Mouse (Mus musculus) liver, adult 2 months (tissue): ENCODE results near the gene Gm45233.

Experiments
- CTCF ChIP-seq: fragments of 200-500 bp; IDR thresholded peaks from 2 replicates; pipeline ENCODE4 v1.5.1; 2011; ENCODE audit warnings: low read depth, low read length, control low read depth
- POLR2A ChIP-seq: fragments of 200-500 bp; IDR thresholded peaks from 2 replicates; pipeline ENCODE4 v1.6.1; 2011; ENCODE audit warnings: low read length, control low read depth; ENCODE audit not compliant: insufficient read depth; ENCODE audit errors: extremely low read depth

DNA sequence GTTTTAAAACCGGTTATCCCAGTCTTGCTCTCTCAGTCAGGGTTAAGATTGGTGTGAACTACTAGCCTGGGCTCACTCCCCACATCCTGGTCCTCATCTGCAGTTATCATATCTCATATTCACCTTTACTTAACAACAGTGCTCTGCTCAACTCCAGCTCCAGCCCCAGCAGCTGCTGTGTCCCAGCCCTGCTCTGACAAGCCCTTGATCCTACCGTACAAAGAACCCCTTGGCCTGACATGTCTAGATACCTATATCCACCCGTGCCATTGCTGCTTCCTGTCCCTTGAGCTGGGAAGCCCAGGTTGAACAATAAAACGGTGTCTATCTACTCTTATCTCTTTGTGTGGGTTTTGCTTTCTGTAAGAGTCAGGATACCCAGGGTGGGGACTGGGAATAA lies 14.4 kb upstream of the Gm45233 start:
- TF ChIP-seq CTCF: no peak
- TF ChIP-seq POLR2A: no peak
